Mouse (Mus musculus): ENCODE results near the gene Prkd2.

- TF ChIP-seq CTCF (IDR thresholded peaks at IDR 0.05) (no peak), EP300 (IDR thresholded peaks at IDR 0.05) (no peak)
These were observed 16.1 kb upstream of the Prkd2 start for GRCm38 (mm10) chr7:16826571-16826970.

Data from lung, postnatal 0 days (tissue).